Mouse (Mus musculus): ENCODE results near the gene Fam83c.
A peak's percentile ranks its signal among the peaks of the same experiment; 100 is the strongest.

Gene Fam83c

GRCm38 (mm10) chr2:155826630-155827424 lies 7.8 kb downstream of the Fam83c start, which contains the start of gene Eif6:
Gene Eif6 (minus strand): TSS chr2:155826925.
- DNase-seq (ENCODE audit: low spot score): peak; percentile 96

- DNase-seq (ENCODE audit: low spot score): peak; percentile 20
These were observed 8.6 kb downstream of the Fam83c start for GRCm38 (mm10) chr2:155825904-155826629.

DNA sequence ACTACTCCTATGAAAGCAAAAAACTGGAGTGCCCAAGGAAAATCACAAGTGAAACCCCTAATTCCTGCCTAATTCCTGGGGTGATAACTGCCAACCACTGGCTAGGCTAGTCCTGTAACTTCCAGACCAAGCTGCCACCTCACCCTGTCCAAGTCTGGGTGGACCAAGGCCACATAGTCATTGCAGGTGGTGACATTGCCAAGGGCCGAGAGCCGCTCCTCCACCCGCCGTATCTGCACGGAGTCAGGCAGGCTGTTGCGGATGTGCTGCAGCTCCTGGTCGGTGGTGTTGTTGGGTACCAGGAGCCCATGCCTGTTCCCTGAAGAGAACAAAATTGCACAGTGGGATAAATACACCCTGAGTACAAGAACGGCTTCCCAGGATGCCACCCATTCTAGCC lies 10.9 kb downstream of the Fam83c start:
- no peak for DNase-seq (ENCODE audit: low spot score)

DNA sequence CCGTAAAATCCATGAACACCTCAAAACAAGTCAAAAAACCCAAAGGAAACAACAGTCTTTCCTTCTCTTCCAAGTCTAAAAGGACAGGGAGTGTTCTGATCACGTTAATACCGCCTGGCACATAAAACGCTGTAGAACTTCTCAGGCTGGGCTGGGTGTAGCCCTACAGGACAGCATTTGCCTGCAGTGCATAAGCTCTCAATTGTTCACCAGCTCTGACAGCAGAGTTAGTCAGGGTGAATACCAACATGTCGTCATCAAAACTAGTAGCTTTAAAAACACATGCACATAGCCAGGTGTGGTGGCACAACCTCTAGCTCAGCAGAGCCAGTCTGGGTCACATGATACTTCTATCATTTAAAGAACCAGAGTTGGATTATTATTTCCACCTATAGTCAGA lies 13.9 kb downstream of the Fam83c start:
- DNase-seq (ENCODE audit: low spot score): no peak

GRCm38 (mm10) chr2:155819449-155820251 lies 15.0 kb downstream of the Fam83c start:
- DNase-seq (ENCODE audit: low spot score): no peak

GRCm38 (mm10) chr2:155819392-155819448 lies 15.4 kb downstream of the Fam83c start, which contains the start of gene BC029722:
Gene BC029722 (minus strand): TSS chr2:155819426.
- no peak for DNase-seq (ENCODE audit: low spot score)

DNA sequence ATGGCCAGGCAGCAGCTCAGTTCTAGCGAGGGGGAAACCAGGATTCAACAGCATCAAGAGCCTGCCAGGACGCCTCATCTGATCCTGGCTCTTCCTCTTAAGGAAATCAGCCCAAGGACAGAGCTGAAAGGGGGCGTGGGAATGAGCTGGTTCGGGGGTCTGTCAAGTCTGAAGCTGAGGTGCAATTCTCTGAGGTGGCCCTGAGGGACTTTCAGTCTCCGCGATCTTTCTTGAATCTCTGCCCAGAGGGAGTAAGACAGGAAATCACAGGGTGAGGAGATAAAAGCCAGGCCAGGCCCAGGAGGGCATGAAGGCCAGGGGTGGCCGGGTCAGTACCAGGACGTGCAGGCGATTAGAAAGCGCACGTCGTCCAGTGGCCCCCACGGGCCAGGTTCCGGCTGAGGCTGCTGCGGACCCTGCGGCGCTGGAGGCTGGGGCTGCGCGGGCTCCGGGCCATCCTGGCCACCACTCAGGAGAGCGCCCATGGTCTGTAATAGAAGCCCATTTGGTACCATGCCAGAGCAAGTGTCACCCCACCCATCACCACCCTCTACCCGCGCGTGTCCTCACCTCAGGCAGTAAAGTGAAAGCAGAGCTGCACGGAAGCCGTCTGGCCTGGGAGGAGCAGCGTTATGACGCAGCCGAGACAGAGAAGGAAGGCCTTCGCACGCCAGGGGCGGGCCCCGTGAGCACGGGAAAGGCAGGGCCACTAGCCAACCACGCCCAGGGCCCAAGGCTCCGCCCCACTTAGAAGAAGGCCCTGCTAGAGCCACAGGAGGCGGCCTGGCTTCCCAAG lies 15.9 kb downstream of the Fam83c start:
- DNase-seq (ENCODE audit: low spot score): peak; percentile 96

GRCm38 (mm10) chr2:155817301-155818245 lies 17.1 kb downstream of the Fam83c start:
- no peak for DNase-seq (ENCODE audit: low spot score)

DNA sequence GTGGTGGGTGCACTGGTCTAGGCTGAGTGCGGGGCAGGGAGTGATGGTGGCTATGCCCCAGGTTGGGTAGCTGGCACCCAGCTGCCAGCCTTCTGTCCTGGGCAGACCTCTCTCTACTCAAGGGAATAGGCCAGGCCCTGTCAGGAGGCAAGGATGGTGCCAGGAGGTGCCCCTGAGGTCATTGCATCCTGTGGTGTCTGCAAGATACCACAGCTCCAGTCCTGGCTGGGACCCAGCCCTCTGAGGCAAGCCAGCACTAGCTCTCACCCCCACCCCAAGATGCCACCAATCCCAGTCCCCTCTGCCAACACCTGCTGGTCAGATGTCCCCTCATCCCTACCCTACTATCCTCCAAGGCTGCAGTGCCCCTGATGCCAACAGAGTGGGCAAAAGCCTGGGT lies 18.5 kb downstream of the Fam83c start:
- no peak for DNase-seq (ENCODE audit: low spot score)

DNA sequence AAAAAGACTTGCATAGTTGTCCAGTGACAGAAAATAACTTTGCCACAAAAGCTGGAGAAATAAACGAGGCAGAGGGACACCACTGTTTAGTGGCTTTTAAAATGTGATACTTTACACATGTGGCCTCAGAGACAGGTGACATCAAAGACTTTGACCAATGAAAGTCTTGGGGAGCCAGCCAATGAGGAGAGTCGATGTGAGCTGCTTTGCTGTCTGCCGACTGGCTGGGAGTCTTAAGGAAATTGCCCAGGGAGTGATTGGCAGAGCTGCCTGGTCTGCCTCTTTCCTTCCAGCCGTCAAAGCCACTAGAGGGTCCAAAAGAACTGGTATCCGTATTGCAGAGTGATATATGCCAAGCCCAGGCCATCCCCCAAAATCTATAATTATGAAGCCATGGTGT lies 19.8 kb downstream of the Fam83c start:
- no peak for DNase-seq (ENCODE audit: low spot score)

GRCm38 (mm10) chr2:155812637-155813036 lies 22.0 kb downstream of the Fam83c start:
- DNase-seq (ENCODE audit: low spot score): no peak

DNA sequence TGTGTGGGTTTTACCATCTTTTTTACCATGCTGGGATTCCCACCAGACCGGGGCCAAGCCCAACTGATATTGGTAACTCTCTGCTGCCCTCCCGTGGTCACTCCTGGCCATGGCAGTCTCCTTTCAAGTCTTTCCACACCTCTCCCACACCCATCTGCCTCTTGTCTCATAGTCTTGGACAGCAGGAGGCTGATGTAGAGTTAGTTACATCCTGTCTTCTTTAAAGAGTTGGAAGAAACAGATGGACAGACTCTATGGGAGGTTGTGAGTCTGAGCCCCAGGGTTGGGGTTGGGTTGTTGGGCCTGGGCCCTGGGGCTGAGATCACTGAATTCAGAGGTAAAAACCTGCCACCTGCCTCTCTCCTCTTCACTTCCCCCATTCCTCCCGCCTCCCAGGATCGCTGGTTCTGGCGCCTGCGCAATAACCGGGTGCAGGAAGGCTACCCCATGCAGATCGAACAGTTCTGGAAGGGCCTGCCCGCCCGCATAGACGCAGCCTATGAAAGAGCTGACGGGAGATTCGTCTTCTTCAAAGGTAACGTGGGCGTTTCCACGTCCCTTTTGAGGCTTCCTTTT lies 22.7 kb downstream of the Fam83c start:
- DNase-seq (ENCODE audit: low spot score): peak; percentile 90

DNA sequence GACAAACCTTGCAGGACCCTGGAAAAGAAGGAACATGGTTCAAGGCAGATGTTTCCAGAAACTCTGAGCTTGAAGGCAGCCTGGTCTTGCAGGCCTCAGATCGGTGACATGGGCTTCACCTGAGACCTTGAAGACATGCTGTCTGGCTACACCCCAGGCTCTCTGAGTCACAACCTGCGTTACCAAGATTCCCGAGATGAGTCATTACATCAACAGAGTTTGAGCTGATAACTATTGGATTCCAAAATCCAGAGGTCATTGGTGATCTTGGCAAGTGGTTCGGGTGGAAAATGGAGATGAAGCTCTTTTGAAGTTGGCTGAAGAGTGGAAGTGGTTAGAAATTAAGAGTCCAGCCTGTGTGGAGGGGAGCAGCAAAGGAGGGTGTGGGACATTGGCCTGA lies 25.0 kb downstream of the Fam83c start:
- no peak for DNase-seq (ENCODE audit: low spot score)

- no peak for DNase-seq (ENCODE audit: low spot score)
These were observed 27.2 kb downstream of the Fam83c start for GRCm38 (mm10) chr2:155807408-155807807.

DNA sequence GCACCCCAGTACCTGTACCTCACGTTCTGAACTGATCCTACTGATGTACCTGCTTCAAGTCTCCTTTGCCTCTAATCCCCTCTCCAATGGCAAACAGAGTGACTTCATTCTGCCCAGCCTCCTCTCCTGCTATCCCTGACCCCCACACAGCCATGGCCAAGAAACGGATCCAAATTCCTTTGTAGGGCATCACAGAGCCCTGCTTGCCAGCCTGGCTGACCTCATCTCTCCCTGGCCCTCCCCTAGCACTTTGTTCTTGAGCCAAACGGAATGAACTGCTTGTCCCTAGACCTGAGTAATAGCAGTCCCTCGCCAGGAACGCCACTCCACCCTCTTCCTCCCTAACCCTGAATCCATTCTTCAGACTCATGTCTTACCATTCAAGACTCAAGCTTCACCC lies 28.1 kb downstream of the Fam83c start:
- no peak for DNase-seq (ENCODE audit: low spot score)

DNA sequence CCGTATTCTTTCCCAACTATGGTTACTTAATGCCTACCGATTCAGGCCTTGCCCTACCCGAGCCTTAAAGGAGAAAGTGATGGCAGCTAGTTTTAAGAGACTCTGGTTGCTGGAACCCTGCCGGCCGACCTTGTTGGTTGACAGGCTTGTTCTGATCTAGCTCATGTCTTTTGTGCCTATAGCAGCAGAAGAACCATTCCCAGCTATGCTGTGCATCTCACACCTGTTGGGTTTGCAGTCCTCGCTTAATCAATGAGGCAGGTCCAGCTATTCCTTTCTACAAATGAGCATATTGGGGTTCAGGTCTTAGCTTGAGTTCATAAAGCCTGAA lies 28.8 kb downstream of the Fam83c start:
- no peak for DNase-seq (ENCODE audit: low spot score)

- no peak for DNase-seq (ENCODE audit: low spot score)
These were observed 29.3 kb downstream of the Fam83c start for GRCm38 (mm10) chr2:155805231-155805924.

GRCm38 (mm10) chr2:155804053-155804452 lies 30.6 kb downstream of the Fam83c start:
- DNase-seq (ENCODE audit: low spot score): no peak

DNA sequence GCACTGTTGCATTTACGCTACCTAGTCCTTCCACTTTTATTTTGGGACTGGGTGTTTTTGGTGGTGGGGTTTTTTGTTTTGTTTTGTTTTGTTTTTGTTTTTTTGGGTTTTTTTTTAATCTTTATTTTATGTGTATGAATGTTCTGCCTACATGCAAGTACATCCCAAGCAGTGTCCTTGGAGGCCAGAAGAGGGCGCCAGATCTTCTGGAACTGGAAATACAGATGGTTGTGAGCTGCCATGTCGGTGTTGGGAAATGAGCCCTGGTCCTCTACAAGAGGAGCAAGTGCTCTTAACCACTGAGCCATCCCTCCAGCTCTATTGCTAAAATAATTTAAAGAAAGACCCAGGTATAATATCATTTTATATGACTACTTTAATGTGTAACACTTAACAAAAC lies 31.9 kb downstream of the Fam83c start:
- DNase-seq (ENCODE audit: low spot score): no peak

DNA sequence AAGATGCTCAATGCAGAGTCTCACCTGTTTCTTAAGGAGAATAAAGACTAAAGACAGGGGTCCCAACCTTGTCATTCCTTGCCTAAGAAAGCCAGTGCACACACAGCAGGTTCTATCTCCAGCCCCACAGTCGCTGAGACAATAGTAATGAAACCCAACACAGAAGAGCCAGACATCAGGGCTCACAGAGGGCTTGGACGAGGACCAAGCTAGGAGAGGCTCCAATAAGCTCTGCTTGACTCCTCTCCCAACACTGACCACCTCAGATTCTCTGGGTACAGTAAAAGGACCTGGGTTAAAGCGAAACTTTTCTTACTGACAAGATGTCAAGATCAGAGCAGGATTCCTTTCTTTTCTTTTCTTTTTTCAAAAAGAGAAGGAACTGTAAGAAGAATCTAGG lies 36.0 kb downstream of the Fam83c start:
- DNase-seq (ENCODE audit: low spot score): no peak

All from embryo, embryonic 10 days (tissue).